Mouse (Mus musculus) WW6 (cell line): Measurements from ENCODE around the gene Zbtb25.

Experiments
- DNase-seq: peaks from one replicate; pipeline ENCODE4 v3.0.0-alpha.2; 2013; ENCODE audit warnings: low read depth, low spot score

Gene Zbtb25

DNA sequence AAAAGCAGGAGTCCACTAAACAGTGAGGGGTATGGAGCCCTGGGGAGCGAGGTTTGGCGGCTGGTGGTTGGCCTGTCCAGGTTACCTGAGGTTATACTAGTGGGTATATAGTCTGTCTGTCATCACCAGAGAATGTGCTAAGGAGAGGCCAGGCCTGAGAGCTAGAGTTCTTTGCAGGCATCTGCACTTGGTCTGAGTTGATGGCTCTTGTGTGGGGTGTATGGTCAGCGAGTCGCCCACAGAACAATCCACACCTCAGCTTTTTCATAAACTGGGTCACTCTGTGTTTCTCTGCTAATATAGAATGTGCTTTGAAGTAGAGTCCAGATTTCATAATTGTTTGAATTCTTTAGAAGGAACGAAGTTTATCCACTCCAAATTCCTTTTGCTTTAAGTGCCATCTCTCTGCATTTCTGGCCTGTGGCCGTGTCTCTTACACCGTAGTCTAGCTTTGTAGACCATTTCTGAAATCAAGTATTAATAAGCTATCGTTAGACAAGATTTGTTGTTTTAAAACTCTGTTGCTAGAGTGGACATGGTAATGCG lies 70.0 kb downstream of the Zbtb25 start:
- no peak for DNase-seq

GRCm38 (mm10) chr12:76297830-76298229 lies 71.6 kb downstream of the Zbtb25 start:
- DNase-seq = no peak
